Mouse (Mus musculus): ENCODE results near the gene Mrps12. TPM values are rescaled to one million over a fixed set of nuclear protein-coding genes. Genes with fewer than 3 reads are reported as not detected.
A peak's percentile ranks its signal among the peaks of the same experiment; 100 is the strongest.

The Mrps12 gene
- polyA plus RNA-seq (2015; fragmentation: Nextera tagmentation; extraction: Ambion mirVana), result 73.3 and 73.7 TPM in 2 replicates

- Histone ChIP-seq H3K36me3 (ENCODE audit: control insufficient read depth, insufficient read depth) (no peaks in the 10 kb centered on the region), H3K4me1 (ENCODE audit: control insufficient read depth, low read depth, low read length) (peaks cover 12% of the 10 kb centered on the region), H3K4me3 (ENCODE audit: low read depth, low read length) (peak within 1 kb of the TSS; percentile 67), H3K9me3 (replicated peaks; ENCODE audit: control insufficient read depth, low read length) (no peaks in the 10 kb centered on the region), H3K27me3 (ENCODE audit: control insufficient read depth, insufficient read depth, low read depth, low read length) (no peaks in the 10 kb centered on the region), H3K27ac (ENCODE audit: low read length) (peak within 1 kb of the TSS; percentile 71), H3K4me2 (ENCODE audit: low read depth, low read length) (peak within 1 kb of the TSS; percentile 67), H3K9ac (ENCODE audit: low read depth, low read length) (peak within 1 kb of the TSS; percentile 74)
- ATAC-seq (ENCODE audit: low read depth), result peak; percentile 96
- under 1% methylated on average over 39 of the region's 39 CpGs for WGBS (ENCODE audit: insufficient replicate concordance)
Measured at GRCm38 (mm10) chr7:28741709-28742438, at the start of gene Mrps12, which contains the start of gene Sars2. Gene Mrps12 (minus strand): TSS chr7:28741820. Gene Sars2 (plus strand): TSS chr7:28741992.

DNA sequence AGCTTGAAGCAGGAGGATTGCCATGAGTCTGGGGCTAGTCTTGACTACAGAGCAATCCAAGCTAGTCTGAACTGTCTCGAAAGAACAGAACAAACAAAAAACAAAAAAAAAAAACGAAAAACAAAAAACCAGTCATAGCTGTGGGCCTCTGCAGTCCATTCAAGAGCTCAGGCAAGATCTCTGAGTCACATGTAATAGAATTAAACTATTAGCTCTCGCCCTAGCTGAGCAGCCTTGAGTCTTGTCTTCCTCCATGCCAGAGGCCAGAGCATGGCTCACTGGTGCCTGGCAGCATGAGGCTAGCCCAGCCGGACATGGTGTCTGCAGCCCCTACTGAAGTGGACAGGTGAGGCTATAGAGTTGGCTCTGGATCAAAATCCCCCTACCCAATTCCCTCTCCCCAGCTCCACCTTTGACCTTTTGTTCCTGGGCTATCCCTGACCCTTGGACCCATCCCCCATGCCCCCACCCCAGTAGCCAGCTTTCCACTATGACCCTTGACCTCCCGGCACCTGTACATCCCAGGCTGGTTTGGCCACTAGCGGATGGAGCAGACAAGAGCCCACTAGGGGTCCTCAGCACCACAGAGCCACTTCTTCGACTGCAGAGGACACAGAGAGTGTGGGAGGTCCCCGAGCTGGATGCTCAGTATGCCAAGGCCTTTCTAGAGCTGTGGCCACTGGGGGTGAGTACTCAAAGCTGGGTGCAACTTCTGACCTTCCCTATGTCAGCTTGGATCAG is 48.6 kb upstream of the Mrps12 start:
- Histone ChIP-seq H3K4me1 (ENCODE audit: control insufficient read depth, low read depth, low read length) (no peaks in the 10 kb centered on the region), H3K9me3 (replicated peaks; ENCODE audit: control insufficient read depth, low read length) (no peaks in the 10 kb centered on the region), H3K36me3 (ENCODE audit: control insufficient read depth, insufficient read depth) (no peaks in the 10 kb centered on the region), H3K27ac (ENCODE audit: low read length) (no peak overlapping the region), H3K9ac (ENCODE audit: low read depth, low read length) (no peak overlapping the region), H3K4me2 (ENCODE audit: low read depth, low read length) (no peak overlapping the region), H3K4me3 (ENCODE audit: low read depth, low read length) (no peak overlapping the region), H3K27me3 (ENCODE audit: control insufficient read depth, insufficient read depth, low read depth, low read length) (no peaks in the 10 kb centered on the region)
- peak; percentile 35; the same call in 1 of the 2 replicates for ATAC-seq (ENCODE audit: low read depth)
- WGBS (ENCODE audit: insufficient replicate concordance), result 45% methylated on average over 8 of the region's 8 CpGs

GRCm38 (mm10) chr7:28789235-28789634 is 47.6 kb upstream of the Mrps12 start:
- Histone ChIP-seq H3K4me1 (ENCODE audit: control insufficient read depth, low read depth, low read length) (no peaks in the 10 kb centered on the region), H3K27me3 (ENCODE audit: control insufficient read depth, insufficient read depth, low read depth, low read length) (no peaks in the 10 kb centered on the region), H3K9me3 (replicated peaks; ENCODE audit: control insufficient read depth, low read length) (no peaks in the 10 kb centered on the region), H3K36me3 (ENCODE audit: control insufficient read depth, insufficient read depth) (no peaks in the 10 kb centered on the region), H3K27ac (ENCODE audit: low read length) (no peak overlapping the region), H3K4me2 (ENCODE audit: low read depth, low read length) (peak overlapping the region; percentile 14; the same call in 1 of the 2 replicates), H3K4me3 (ENCODE audit: low read depth, low read length) (peak overlapping the region; percentile 22), H3K9ac (ENCODE audit: low read depth, low read length) (peak overlapping the region; percentile 21; the same call in 1 of the 2 replicates)
- no peak for ATAC-seq (ENCODE audit: low read depth)
- WGBS (ENCODE audit: insufficient replicate concordance), result 81% methylated on average over 3 of the region's 3 CpGs

DNA sequence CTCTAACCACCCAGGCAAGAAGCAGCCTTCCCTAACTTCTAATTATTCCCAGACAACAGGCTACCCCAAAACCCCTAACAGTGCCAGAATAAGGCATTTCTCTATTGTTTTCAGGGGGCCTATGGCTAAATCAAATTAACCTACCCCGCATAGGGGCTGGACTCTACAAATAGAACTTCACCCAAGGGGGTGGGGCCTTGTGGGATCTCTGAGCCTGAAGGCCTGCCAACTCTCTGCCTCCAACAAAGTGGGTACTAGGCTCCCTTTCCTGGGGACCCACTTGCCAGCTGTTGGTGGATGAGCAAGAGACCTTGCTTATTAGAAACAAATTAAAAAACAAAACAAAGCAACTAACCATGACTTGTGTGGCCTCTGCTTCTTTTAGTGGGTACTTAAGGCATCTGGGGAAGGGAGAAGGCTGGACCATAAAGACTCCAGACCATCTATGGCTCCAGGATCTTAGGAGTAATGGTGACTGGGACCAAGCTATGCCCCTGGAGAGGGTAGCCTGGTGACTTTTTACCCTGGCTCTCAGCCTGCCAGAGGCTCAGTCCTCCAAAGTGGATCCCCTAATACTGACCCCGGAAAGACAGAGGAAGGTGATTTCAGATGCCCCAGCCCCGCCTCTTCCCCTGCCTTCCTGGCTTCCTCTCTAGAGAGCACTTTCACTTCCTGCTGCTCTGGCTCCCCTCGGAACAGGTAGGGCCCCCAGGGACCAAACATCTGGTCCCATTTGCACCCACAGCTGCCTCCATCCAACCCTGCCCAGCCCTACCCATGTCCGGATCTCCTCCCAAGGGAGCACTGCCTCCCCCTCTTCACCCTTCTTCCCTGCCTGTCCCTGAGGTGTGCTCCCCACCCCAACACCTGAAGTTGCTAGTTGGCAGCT is 46.9 kb upstream of the Mrps12 start, which contains the start of gene Rinl:
Rinl (plus strand) TSS at position 663 of the 889 bp plus-strand sequence.
- peak within 1 kb of the TSS; percentile 14; the same call in 1 of the 2 replicates for H3K4me2 ChIP-seq (ENCODE audit: low read depth, low read length)

GRCm38 (mm10) chr7:28787884-28788283 is 46.3 kb upstream of the Mrps12 start:
- H3K9me3 ChIP-seq (replicated peaks; ENCODE audit: control insufficient read depth, low read length), result no peaks in the 10 kb centered on the region
- no peak overlapping the region for H3K27ac ChIP-seq (ENCODE audit: low read length)
- no peak for ATAC-seq (ENCODE audit: low read depth)
- WGBS (ENCODE audit: insufficient replicate concordance), result 77% methylated on average over 9 of the region's 9 CpGs
- no peaks in the 10 kb centered on the region for H3K27me3 ChIP-seq (ENCODE audit: control insufficient read depth, insufficient read depth, low read depth, low read length)
- H3K4me3 ChIP-seq (ENCODE audit: low read depth, low read length), result no peak overlapping the region
- no peak overlapping the region for H3K9ac ChIP-seq (ENCODE audit: low read depth, low read length)
- no peaks in the 10 kb centered on the region for H3K4me1 ChIP-seq (ENCODE audit: control insufficient read depth, low read depth, low read length)
- no peaks in the 10 kb centered on the region for H3K36me3 ChIP-seq (ENCODE audit: control insufficient read depth, insufficient read depth)
- no peak overlapping the region for H3K4me2 ChIP-seq (ENCODE audit: low read depth, low read length)

More for the DNA sequence above, 46.9 kb upstream of the Mrps12 start, which contains the start of gene Rinl:
- no peaks in the 10 kb centered on the region for H3K9me3 ChIP-seq (replicated peaks; ENCODE audit: control insufficient read depth, low read length)
- peak within 1 kb of the TSS; percentile 22 for H3K4me3 ChIP-seq (ENCODE audit: low read depth, low read length)
- no peak within 1 kb of the TSS for H3K27ac ChIP-seq (ENCODE audit: low read length)
- no peaks in the 10 kb centered on the region for H3K27me3 ChIP-seq (ENCODE audit: control insufficient read depth, insufficient read depth, low read depth, low read length)
- peak within 1 kb of the TSS; percentile 21; the same call in 1 of the 2 replicates for H3K9ac ChIP-seq (ENCODE audit: low read depth, low read length)
- ATAC-seq (ENCODE audit: low read depth), result no peak
- 41% methylated on average over 5 of the region's 5 CpGs for WGBS (ENCODE audit: insufficient replicate concordance)
- H3K36me3 ChIP-seq (ENCODE audit: control insufficient read depth, insufficient read depth), result no peaks in the 10 kb centered on the region
- no peaks in the 10 kb centered on the region for H3K4me1 ChIP-seq (ENCODE audit: control insufficient read depth, low read depth, low read length)

DNA sequence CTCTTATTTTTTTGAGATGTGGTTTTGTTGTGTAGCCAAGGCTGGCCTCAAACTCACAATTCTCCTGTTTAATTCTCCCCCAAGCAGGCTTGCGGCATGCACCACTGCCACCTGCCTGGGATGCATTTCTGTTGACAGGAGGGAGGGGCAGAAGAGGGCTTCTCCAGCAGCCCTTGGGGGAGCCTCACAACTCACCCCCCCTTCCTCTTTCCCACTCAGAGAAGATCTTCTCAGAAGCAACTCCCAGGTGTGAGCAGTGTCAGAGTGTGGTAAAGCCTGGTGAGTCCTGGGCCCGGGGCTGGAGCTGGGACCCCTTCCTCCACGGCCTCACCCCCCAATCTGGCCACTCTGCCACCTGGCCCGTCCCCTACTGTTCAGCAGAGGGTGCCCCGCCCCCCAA is 43.5 kb upstream of the Mrps12 start:
- H3K4me2 ChIP-seq (ENCODE audit: low read depth, low read length), result no peak overlapping the region
- WGBS (ENCODE audit: insufficient replicate concordance), result 62% methylated on average over 5 of the region's 5 CpGs
- H3K4me3 ChIP-seq (ENCODE audit: low read depth, low read length), result no peak overlapping the region
- no peaks in the 10 kb centered on the region for H3K9me3 ChIP-seq (replicated peaks; ENCODE audit: control insufficient read depth, low read length)
- no peaks in the 10 kb centered on the region for H3K27me3 ChIP-seq (ENCODE audit: control insufficient read depth, insufficient read depth, low read depth, low read length)
- no peak for ATAC-seq (ENCODE audit: low read depth)
- H3K27ac ChIP-seq (ENCODE audit: low read length), result no peak overlapping the region
- no peaks in the 10 kb centered on the region for H3K36me3 ChIP-seq (ENCODE audit: control insufficient read depth, insufficient read depth)
- peaks cover 8% of the 10 kb centered on the region for H3K4me1 ChIP-seq (ENCODE audit: control insufficient read depth, low read depth, low read length)
- H3K9ac ChIP-seq (ENCODE audit: low read depth, low read length), result no peak overlapping the region

GRCm38 (mm10) chr7:28781261-28781663 is 39.6 kb upstream of the Mrps12 start:
- WGBS (ENCODE audit: insufficient replicate concordance), result 61% methylated on average over 8 of the region's 8 CpGs
- no peak for ATAC-seq (ENCODE audit: low read depth)

GRCm38 (mm10) chr7:28780857-28781256 is 39.2 kb upstream of the Mrps12 start:
- ATAC-seq (ENCODE audit: low read depth), result no peak
- H3K4me1 ChIP-seq (ENCODE audit: control insufficient read depth, low read depth, low read length), result peaks cover 9% of the 10 kb centered on the region
- H3K27ac ChIP-seq (ENCODE audit: low read length), result no peak overlapping the region
- no peaks in the 10 kb centered on the region for H3K36me3 ChIP-seq (ENCODE audit: control insufficient read depth, insufficient read depth)
- no peaks in the 10 kb centered on the region for H3K9me3 ChIP-seq (replicated peaks; ENCODE audit: control insufficient read depth, low read length)
- H3K9ac ChIP-seq (ENCODE audit: low read depth, low read length), result no peak overlapping the region
- no peaks in the 10 kb centered on the region for H3K27me3 ChIP-seq (ENCODE audit: control insufficient read depth, insufficient read depth, low read depth, low read length)
- 50% methylated on average over 7 of the region's 7 CpGs for WGBS (ENCODE audit: insufficient replicate concordance)
- H3K4me3 ChIP-seq (ENCODE audit: low read depth, low read length), result no peak overlapping the region
- H3K4me2 ChIP-seq (ENCODE audit: low read depth, low read length), result no peak overlapping the region

More at GRCm38 (mm10) chr7:28781261-28781663, 39.6 kb upstream of the Mrps12 start:
- Histone ChIP-seq H3K4me3 (ENCODE audit: low read depth, low read length) (no peak overlapping the region), H3K4me2 (ENCODE audit: low read depth, low read length) (no peak overlapping the region), H3K36me3 (ENCODE audit: control insufficient read depth, insufficient read depth) (no peaks in the 10 kb centered on the region), H3K9me3 (replicated peaks; ENCODE audit: control insufficient read depth, low read length) (no peaks in the 10 kb centered on the region), H3K27ac (ENCODE audit: low read length) (peak overlapping the region; percentile 19; the same call in 1 of the 2 replicates), H3K27me3 (ENCODE audit: control insufficient read depth, insufficient read depth, low read depth, low read length) (no peaks in the 10 kb centered on the region), H3K9ac (ENCODE audit: low read depth, low read length) (no peak overlapping the region), H3K4me1 (ENCODE audit: control insufficient read depth, low read depth, low read length) (peaks cover 9% of the 10 kb centered on the region)
